ENCODE assay signal across 8 mouse cellular contexts in genomic region chr3:96636448-96636847, GRCm38 (mm10). TPM values are rescaled to one million over a fixed set of nuclear protein-coding genes. Genes with fewer than 3 reads are reported as not detected.
A peak's percentile ranks its signal among the peaks of the same experiment; 100 is the strongest.
DNase-seq lines count a peak whose midpoint lies in the region; ATAC-seq and TF ChIP-seq lines count a peak whose summit lies in the region.

No protein-coding gene starts in this region.

- peak overlapping the region; percentile 93 for H3K9ac ChIP-seq in hindbrain, embryonic 15.5 days
- no peak overlapping the region for H3K9ac ChIP-seq in midbrain, embryonic 15.5 days

- TF ChIP-seq CTCF in layer of hippocampus, adult 2 months (conservative IDR thresholded peaks at IDR 0.05): no peak

- H3K4me1 ChIP-seq in embryonic facial prominence, embryonic 10.5 days: peaks cover 28% of the 10 kb centered on the region
- peaks cover 20% of the 10 kb centered on the region for H3K4me1 ChIP-seq in hindbrain, embryonic 15.5 days (replicated peaks)
- peaks cover 23% of the 10 kb centered on the region for H3K4me1 ChIP-seq in midbrain, embryonic 15.5 days

- no peak for ATAC-seq in hindbrain, embryonic 15.5 days (ENCODE audit: low FRiP score, low read depth)
- no peak for ATAC-seq in midbrain, embryonic 15.5 days (replicated peaks)

- peak overlapping the region; percentile 93 for H3K4me2 ChIP-seq in hindbrain, embryonic 15.5 days
- H3K4me2 ChIP-seq in midbrain, embryonic 15.5 days: peak overlapping the region; percentile 91

- intact Hi-C loops in gastrocnemius, postnatal 14 days (cut with DNase I; ENCODE audit: low total_unique reads): loop anchor here (5.0 kb wide), 1 partner anchor 49 kb away; no protein-coding TSS in a partner anchor

- no peak for DNase-seq in layer of hippocampus, adult 2 months (ENCODE audit: low spot score in 2 of 2)
- DNase-seq in layer of hippocampus, adult 11-12 months (ENCODE audit: low spot score): no peak
- DNase-seq in embryonic facial prominence, embryonic 10.5 days (ENCODE audit: low spot score): peak; percentile 11
- no peak for DNase-seq in urinary bladder, postnatal 4 days (ENCODE audit: low spot score in 2 of 2)
- DNase-seq in layer of hippocampus, postnatal 10 days (ENCODE audit: low spot score in 2 of 2): no peak
- DNase-seq in gastrocnemius, postnatal 14 days: no peak

- H3K27ac ChIP-seq in layer of hippocampus, adult 2 months: no peak overlapping the region
- peak overlapping the region; percentile 96 for H3K27ac ChIP-seq in embryonic facial prominence, embryonic 10.5 days (replicated peaks)
- H3K27ac ChIP-seq in hindbrain, embryonic 15.5 days (replicated peaks): no peak overlapping the region
- no peak overlapping the region for H3K27ac ChIP-seq in midbrain, embryonic 15.5 days

- no peaks in the 10 kb centered on the region for H3K9me3 ChIP-seq in embryonic facial prominence, embryonic 10.5 days
- no peaks in the 10 kb centered on the region for H3K9me3 ChIP-seq in hindbrain, embryonic 15.5 days
- H3K9me3 ChIP-seq in midbrain, embryonic 15.5 days: no peaks in the 10 kb centered on the region

- H3K36me3 ChIP-seq in embryonic facial prominence, embryonic 10.5 days (replicated peaks): peaks cover 65% of the 10 kb centered on the region
- peaks cover 34% of the 10 kb centered on the region for H3K36me3 ChIP-seq in hindbrain, embryonic 15.5 days
- peaks cover 23% of the 10 kb centered on the region for H3K36me3 ChIP-seq in midbrain, embryonic 15.5 days (replicated peaks)

- H3K27me3 ChIP-seq in embryonic facial prominence, embryonic 10.5 days (replicated peaks; ENCODE audit: low read depth, poor library complexity, severe bottlenecking): no peaks in the 10 kb centered on the region
- no peaks in the 10 kb centered on the region for H3K27me3 ChIP-seq in hindbrain, embryonic 15.5 days
- no peaks in the 10 kb centered on the region for H3K27me3 ChIP-seq in midbrain, embryonic 15.5 days (replicated peaks)

- 67% methylated on average over 11 of the region's 11 CpGs for whole genome bisulfite sequencing in embryonic facial prominence, embryonic 10.5 days
- WGBS in hindbrain, embryonic 15.5 days: 65% methylated on average over 11 of the region's 11 CpGs
- WGBS in midbrain, embryonic 15.5 days: 70% methylated on average over 11 of the region's 11 CpGs

- peak overlapping the region; percentile 95 for H3K4me3 ChIP-seq in layer of hippocampus, adult 2 months
- H3K4me3 ChIP-seq in embryonic facial prominence, embryonic 10.5 days: peak overlapping the region; percentile 95
- peak overlapping the region; percentile 83 for H3K4me3 ChIP-seq in hindbrain, embryonic 15.5 days
- H3K4me3 ChIP-seq in midbrain, embryonic 15.5 days: peak overlapping the region; percentile 91

RNA-seq across cellular contexts. Expression of gene Gm42957, which starts 1.2 kb away (rescaled TPM):
- under 1 TPM; 0.12 to 0.87 TPM for total RNA-seq in layer of hippocampus, adult 2 months (2021)
- polyA plus RNA-seq in embryonic facial prominence, embryonic 10.5 days (2016; fragmentation: Nextera tagmentation; extraction: Ambion mirVana): 0.09 TPM in 2 replicates
- 0.05 and 0.13 TPM in 2 replicates for polyA plus RNA-seq in hindbrain, embryonic 15.5 days (2015; fragmentation: Nextera tagmentation; extraction: Ambion mirVana)
- 0.11 and 0.34 TPM in 2 replicates for polyA plus RNA-seq in midbrain, embryonic 15.5 days (2015; fragmentation: Nextera tagmentation; extraction: Ambion mirVana)
- total RNA-seq in layer of hippocampus, postnatal 10 days (2021): under 1 TPM; 0.25 to 0.34 TPM
- total RNA-seq in gastrocnemius, postnatal 14 days (2021): under 1 TPM; 0.13 to 0.25 TPM

RNA-seq across cellular contexts. Expression of gene Pex11b, which starts 1.3 kb away (rescaled TPM):
- total RNA-seq in layer of hippocampus, adult 2 months (2021): 10 to 100 TPM; 57.1 to 59.6 TPM
- 41.6 and 41.9 TPM in 2 replicates for polyA plus RNA-seq in embryonic facial prominence, embryonic 10.5 days (2016; fragmentation: Nextera tagmentation; extraction: Ambion mirVana)
- 54.7 and 59.9 TPM in 2 replicates for polyA plus RNA-seq in hindbrain, embryonic 15.5 days (2015; fragmentation: Nextera tagmentation; extraction: Ambion mirVana)
- 58.7 and 58.8 TPM in 2 replicates for polyA plus RNA-seq in midbrain, embryonic 15.5 days (2015; fragmentation: Nextera tagmentation; extraction: Ambion mirVana)
- total RNA-seq in layer of hippocampus, postnatal 10 days (2021): 10 to 100 TPM; 43.2 to 50.3 TPM
- total RNA-seq in gastrocnemius, postnatal 14 days (2021): 10 to 100 TPM; 22.3 to 22.4 TPM

RNA-seq across cellular contexts. Expression of gene Rbm8a, which starts 6.7 kb away (rescaled TPM):
- total RNA-seq in layer of hippocampus, adult 2 months (2021): 10 to 100 TPM; 51.4 to 52.0 TPM
- polyA plus RNA-seq in embryonic facial prominence, embryonic 10.5 days (2016; fragmentation: Nextera tagmentation; extraction: Ambion mirVana): 242 and 244 TPM in 2 replicates
- polyA plus RNA-seq in hindbrain, embryonic 15.5 days (2015; fragmentation: Nextera tagmentation; extraction: Ambion mirVana): 109 and 119 TPM in 2 replicates
- polyA plus RNA-seq in midbrain, embryonic 15.5 days (2015; fragmentation: Nextera tagmentation; extraction: Ambion mirVana): 121 and 127 TPM in 2 replicates
- total RNA-seq in layer of hippocampus, postnatal 10 days (2021): 10 to 100 TPM; 69.9 to 75.6 TPM
- 10 to 100 TPM; 36.6 to 44.1 TPM for total RNA-seq in gastrocnemius, postnatal 14 days (2021)

RNA-seq across cellular contexts. Expression of gene Itga10, which starts 8.9 kb away (rescaled TPM):
- 1 to 10 TPM; 2.0 to 3.1 TPM for total RNA-seq in layer of hippocampus, adult 2 months (2021)
- 0.39 and 0.55 TPM in 2 replicates for polyA plus RNA-seq in embryonic facial prominence, embryonic 10.5 days (2016; fragmentation: Nextera tagmentation; extraction: Ambion mirVana)
- polyA plus RNA-seq in hindbrain, embryonic 15.5 days (2015; fragmentation: Nextera tagmentation; extraction: Ambion mirVana): 1.1 and 1.4 TPM in 2 replicates
- 1.5 and 1.6 TPM in 2 replicates for polyA plus RNA-seq in midbrain, embryonic 15.5 days (2015; fragmentation: Nextera tagmentation; extraction: Ambion mirVana)
- total RNA-seq in layer of hippocampus, postnatal 10 days (2021): 1 to 10 TPM; 1.4 to 1.8 TPM
- total RNA-seq in gastrocnemius, postnatal 14 days (2021): 1 to 10 TPM; 2.9 to 3.0 TPM

RNA-seq across cellular contexts. Expression of gene Ankrd35, which starts 33.5 kb away (rescaled TPM):
- total RNA-seq in layer of hippocampus, adult 2 months (2021): 1 to 10 TPM; 6.3 to 6.7 TPM
- 0.11 and 0.14 TPM in 2 replicates for polyA plus RNA-seq in embryonic facial prominence, embryonic 10.5 days (2016; fragmentation: Nextera tagmentation; extraction: Ambion mirVana)
- 2.2 and 2.7 TPM in 2 replicates for polyA plus RNA-seq in hindbrain, embryonic 15.5 days (2015; fragmentation: Nextera tagmentation; extraction: Ambion mirVana)
- polyA plus RNA-seq in midbrain, embryonic 15.5 days (2015; fragmentation: Nextera tagmentation; extraction: Ambion mirVana): 2.1 TPM in 2 replicates
- 1 to 10 TPM; 6.9 to 7.4 TPM for total RNA-seq in layer of hippocampus, postnatal 10 days (2021)
- 1 to 10 TPM; 1.0 to 2.3 TPM for total RNA-seq in gastrocnemius, postnatal 14 days (2021)
